Mouse (Mus musculus) monocyte, adult 2 months (primary cell): ENCODE measurements around the gene Ubc.

ENCODE experiments used
- DNase-seq, 2 experiments: peaks; one replicate each; pipeline ENCODE4 v3.0.0; 2022; ENCODE audit warnings: low spot score in 2 of 2, low read depth in 1 of 2

Gene Ubc

GRCm38 (mm10) chr5:125351939-125352338 is 38.1 kb downstream of the Ubc start:
- no peak for DNase-seq

DNA sequence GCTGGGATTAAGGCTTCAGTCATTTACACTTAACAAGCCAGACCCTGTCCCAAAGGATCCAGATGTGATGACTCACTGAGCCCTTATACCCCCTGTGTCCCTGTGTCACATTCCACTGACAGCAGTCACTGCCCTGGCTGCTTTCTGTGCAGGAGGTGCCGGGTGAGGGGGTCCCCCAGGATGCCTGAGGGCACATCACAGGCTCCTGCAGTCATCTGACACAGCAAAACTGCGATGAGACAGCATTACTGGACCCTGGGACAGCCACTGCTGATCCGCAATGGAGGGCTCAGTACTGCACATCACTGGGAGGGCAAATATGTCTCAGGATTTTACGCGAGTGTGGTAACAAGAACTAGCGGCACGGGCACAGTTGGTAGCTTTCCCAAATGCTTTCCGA is 38.9 kb downstream of the Ubc start:
- no peak for DNase-seq

- no peak for DNase-seq
Observed at GRCm38 (mm10) chr5:125349391-125349790, 40.6 kb downstream of the Ubc start.

GRCm38 (mm10) chr5:125348487-125348886 is 41.5 kb downstream of the Ubc start:
- peak in 1 of 2 experiments; percentile 66 for DNase-seq

DNA sequence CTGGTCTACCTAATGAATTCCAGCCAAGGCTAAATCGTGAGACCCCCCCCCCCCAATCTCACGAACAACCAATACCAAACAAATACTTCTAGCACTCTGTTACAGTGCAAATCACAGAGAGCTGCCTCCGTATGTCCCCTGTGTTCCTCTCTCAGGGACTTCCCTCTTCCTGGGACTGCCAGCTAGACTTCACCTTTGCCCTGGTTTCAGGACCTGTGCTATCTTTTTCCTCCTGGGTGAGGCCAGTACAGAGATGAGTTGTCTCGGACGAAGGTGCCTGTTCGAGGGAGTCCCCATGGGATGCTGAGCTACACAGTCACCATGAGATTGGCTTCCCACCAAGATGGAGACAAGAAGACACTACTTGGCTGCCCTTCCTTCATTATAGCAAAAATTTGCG is 41.9 kb downstream of the Ubc start:
- no peak for DNase-seq

DNA sequence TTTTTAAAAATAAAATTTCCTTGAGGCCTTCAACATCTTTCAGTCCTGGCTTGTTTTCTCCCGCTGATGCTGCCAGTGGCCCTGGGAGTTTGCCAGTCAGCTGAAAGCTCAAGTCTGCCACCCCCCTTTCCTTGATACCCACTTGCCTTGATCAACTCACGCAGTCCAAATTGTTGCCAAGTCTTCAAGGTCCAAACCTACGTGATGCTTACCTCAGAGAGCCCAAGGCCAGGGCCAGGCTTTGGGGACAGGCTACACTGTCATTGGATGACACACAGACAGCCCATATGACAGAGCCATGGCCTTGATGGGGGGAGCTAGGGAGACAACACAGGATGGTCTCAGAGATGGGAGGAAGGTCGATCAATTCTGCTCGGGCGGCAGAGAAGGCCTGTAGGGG is 45.7 kb downstream of the Ubc start:
- DNase-seq = no peak

- no peak for DNase-seq
Observed at GRCm38 (mm10) chr5:125341459-125342090, 48.4 kb downstream of the Ubc start.

DNA sequence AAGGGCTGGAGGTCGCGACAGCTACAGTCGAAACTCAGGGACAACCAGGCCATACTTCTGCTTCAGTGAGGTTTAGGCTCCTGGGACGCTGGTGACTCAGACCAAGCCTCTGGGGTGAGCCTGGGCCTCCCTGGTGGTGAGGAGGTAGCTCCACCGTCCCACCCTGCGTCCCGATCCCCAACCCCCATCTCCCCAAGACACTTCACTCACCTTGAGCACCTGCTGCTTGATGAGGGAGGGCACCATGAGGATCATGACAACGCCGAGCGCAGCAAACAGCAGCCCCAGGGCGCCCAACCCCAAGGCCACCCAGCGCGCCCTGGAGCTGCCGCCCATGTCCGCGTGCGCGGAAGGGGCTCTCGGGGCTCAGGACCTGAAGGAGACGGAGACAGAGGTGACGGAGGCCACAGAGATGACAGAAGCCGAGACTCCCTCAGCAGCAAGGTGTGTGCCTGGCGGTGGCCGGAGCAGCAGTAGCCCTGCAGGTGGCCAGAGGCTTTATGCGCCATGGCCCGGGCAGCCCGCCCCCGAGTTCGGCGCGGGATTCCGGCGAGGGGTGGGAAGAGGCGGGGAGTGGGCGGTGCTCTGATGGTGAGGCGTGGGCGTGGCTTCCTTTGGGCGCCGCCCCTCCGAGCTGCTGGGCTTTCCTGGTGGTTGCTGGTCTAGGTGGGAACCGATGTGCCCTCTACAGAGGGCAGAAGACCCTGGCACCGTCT is 49.3 kb downstream of the Ubc start, which contains the start of gene Scarb1:
Scarb1 (minus strand) TSS at position 548 of the 716 bp plus-strand sequence.
- DNase-seq = peak; percentile 53 to 82

DNA sequence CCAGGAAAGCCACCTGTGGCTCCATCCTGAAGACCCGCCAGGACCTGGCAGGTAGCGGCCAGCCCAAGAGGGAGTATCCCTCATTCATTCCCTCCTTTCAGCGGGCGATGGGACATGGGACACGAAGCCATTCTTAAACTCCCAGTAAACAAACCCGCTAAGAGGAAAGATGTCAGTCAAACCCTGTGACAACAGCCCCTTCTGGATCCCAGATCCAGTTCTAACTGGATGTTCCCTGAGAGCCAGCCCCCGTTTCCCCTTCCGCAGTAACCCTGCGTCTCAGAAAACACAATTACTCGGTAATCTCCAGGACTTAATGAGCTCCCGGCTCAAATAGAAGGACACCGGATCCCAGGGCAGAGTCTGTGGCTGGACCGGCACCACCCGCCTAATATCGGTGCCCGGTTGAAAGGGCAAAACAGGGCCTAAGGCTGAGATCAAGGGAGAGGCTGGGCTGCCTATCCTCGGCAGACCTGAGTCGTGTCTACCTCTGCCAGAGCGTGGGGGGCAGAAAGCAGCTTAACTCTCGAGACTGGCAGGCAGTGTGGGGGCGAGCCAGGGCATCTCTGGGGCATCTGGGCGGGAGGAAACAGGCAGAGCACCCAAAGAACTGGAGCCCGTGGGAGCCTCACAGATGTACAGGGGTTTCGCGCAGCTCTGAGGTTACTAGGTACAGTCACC is 50.0 kb downstream of the Ubc start:
- DNase-seq = no peak

- peak in 1 of 2 experiments; percentile 25 for DNase-seq
Observed at GRCm38 (mm10) chr5:125339108-125339751, 50.8 kb downstream of the Ubc start.

DNA sequence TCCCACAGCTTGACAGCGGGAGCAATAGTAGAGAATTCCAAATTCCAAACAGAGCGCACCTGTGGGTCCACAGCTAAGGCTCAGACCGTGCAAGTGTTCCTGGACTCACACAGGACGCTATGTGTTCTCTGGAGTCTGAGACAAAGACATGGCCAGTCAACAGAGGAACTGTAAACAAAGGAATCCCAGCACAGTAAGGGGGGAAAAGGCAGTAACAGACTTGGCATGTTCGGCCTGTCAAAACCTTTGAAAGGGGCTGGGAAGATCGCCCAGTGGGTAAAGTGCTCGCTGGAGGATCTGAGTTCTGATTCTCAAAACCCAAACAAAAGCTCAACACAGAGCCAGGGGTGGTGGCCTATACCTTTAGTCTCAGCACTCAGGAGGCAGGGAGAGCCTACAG is 52.5 kb downstream of the Ubc start:
- no peak for DNase-seq

DNA sequence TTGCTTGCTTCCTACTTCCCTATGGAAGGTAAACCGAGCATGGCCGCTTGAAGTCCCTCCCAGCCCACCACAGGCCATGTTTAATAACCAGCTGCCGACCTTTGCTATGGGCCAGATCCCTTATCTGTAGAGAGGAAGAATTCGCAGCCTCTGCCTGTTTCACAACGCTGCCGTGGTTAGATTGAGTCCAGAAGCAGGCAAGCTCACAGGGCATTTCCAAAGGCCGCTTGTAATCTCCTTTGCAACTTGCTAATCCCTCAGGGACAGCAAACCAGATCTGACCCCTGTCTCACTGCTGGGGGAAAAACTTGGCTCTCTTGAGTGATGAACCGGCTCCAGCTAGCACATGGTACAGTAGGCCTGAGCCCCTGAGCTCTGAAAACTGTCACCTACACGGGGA is 53.0 kb downstream of the Ubc start:
- DNase-seq = no peak
